Mouse (Mus musculus) embryonic facial prominence, embryonic 13.5 days (tissue): Measurements from ENCODE around the gene Top3a. TPM values are rescaled to one million over a fixed set of nuclear protein-coding genes. Genes with fewer than 3 reads are reported as not detected.
A peak's percentile ranks its signal among the peaks of the same experiment; 100 is the strongest.

Source experiments
- ATAC-seq: fragments of 200-750 bp; cut with Nextera tagmentation; 2 replicates; pipeline ENCODE4 v1.8.0; 2017; ENCODE audit warnings: low read depth; ENCODE audit not compliant: insufficient number of reproducible peaks, insufficient read depth, low FRiP score, low TSS enrichment
- H3K27ac ChIP-seq: fragments of 300-500 bp; sonication (generic); 2 replicates; pipeline ENCODE4 v1.5.1; 2015; ENCODE audit warnings: moderate library complexity, mild to moderate bottlenecking, inconsistent platforms
- H3K27me3 ChIP-seq: fragments of 300-500 bp; sonication (generic); 2 replicates; pipeline ENCODE4 v1.6.1; 2015; ENCODE audit warnings: mild to moderate bottlenecking, inconsistent platforms
- H3K36me3 ChIP-seq: fragments of 300-500 bp; sonication (generic); 2 replicates; pipeline ENCODE4 v1.6.1; 2015; ENCODE audit warnings: mild to moderate bottlenecking, inconsistent platforms
- H3K4me1 ChIP-seq: fragments of 300-500 bp; sonication (generic); 2 replicates; pipeline ENCODE4 v1.6.1; 2015; ENCODE audit warnings: inconsistent platforms
- H3K4me2 ChIP-seq: fragments of 300-500 bp; sonication (generic); 2 replicates; pipeline ENCODE4 v1.6.1; 2015; ENCODE audit warnings: moderate library complexity, mild to moderate bottlenecking, inconsistent platforms
- H3K4me3 ChIP-seq: fragments of 300-500 bp; sonication (generic); 2 replicates; pipeline ENCODE4 v1.5.1; 2015; ENCODE audit warnings: mild to moderate bottlenecking, inconsistent platforms
- H3K9ac ChIP-seq: fragments of 300-500 bp; sonication (generic); 2 replicates; pipeline ENCODE4 v1.6.1; 2015; ENCODE audit warnings: mild to moderate bottlenecking, inconsistent platforms
- H3K9me3 ChIP-seq: fragments of 300-500 bp; sonication (generic); 2 replicates; pipeline ENCODE4 v1.6.1; 2016; ENCODE audit warnings: inconsistent platforms
- WGBS: fragments of 180-500 bp; shearing (Covaris S2); methylation state at CpG from one replicate; pipeline ENCODE4 v1.1.7; 2015; ENCODE audit warnings: mixed read lengths; 5-methylcytosine and 5-hydroxymethylcytosine counted together
- polyA plus RNA-seq: library from polyadenylated mRNA; unstranded; fragments of >200 nt; fragmentation: Nextera tagmentation; extraction: Ambion mirVana; gene quantifications from 2 replicates; pipeline ENCODE4 v1.2.1, GENCODE M21; 2015

The Top3a gene
- polyA plus RNA-seq, 1 experiment from 2014 or later: 23.0 TPM

DNA sequence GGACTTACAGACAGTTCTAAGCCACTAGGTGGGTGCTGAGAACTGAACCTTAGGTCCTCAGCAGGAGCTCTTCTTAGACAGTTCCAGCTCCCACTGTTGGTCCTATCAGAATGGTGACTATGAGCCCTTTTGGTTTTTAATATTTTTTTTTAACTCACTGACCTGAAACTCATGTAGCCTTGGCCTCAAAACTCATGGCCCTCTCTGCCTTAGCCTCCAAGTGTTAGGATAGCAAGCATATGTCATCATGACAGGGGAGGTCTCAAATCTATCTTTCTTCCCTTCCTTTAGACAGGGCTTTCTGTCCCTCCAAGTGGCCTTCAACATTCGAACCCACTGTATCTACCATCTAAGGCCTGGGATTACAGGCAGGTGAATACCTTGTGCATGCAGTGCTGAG is 23.7 kb upstream of the Top3a start:
- Histone ChIP-seq H3K27me3 (no peaks in the 10 kb centered on the region), H3K9ac (no peak overlapping the region), H3K4me2 (no peak overlapping the region), H3K4me3 (no peak overlapping the region), H3K36me3 (peaks cover 60% of the 10 kb centered on the region), H3K9me3 (no peaks in the 10 kb centered on the region), H3K27ac (no peak overlapping the region), H3K4me1 (no peaks in the 10 kb centered on the region)
- 92% methylated on average over 1 of the region's 1 CpGs for WGBS
- ATAC-seq: no peak

DNA sequence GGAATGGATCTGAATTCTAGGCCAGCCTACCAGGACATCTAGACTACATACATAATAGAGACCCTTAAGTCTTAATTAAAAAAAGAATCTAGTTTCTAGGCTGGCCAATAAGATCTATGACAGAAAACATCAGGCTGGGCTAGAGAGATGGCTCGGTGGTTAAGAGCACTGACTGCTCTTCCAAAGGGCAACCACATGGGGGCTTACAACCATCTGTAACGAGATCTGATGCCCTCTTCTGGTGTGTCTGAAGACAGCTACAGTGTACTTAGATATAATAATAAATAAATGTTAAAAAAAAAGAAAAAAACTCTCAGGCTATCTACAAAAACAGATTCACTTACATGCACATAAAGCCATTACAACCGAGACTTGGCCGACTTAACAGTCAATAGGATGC is 22.8 kb upstream of the Top3a start:
- no peak for ATAC-seq
- Histone ChIP-seq H3K9ac (no peak overlapping the region), H3K4me1 (no peaks in the 10 kb centered on the region), H3K9me3 (no peaks in the 10 kb centered on the region), H3K27me3 (no peaks in the 10 kb centered on the region), H3K36me3 (peaks cover 60% of the 10 kb centered on the region), H3K4me2 (no peak overlapping the region), H3K4me3 (no peak overlapping the region), H3K27ac (no peak overlapping the region)
- WGBS: 83% methylated on average over 4 of the region's 4 CpGs

DNA sequence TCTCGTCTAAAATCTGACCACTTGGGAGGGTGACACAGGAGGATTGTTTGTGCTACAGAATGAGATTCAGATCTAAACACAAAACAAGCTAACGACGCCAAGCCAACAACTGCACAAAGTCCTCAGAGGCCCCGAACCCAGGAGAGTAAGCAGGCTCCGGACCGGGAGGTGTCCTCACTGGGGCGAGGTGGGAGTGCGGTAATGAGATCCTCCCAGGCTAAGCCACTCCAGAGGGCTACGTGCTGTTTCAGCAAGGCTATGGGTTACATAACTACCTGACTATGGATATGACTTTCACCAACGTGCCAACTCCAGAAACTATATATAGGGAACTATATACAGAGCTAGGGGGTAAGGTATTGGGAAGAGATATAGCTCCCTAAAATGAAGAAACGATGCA is 19.2 kb upstream of the Top3a start:
- H3K4me3 ChIP-seq: no peak overlapping the region
- H3K27ac ChIP-seq: no peak overlapping the region
- no peaks in the 10 kb centered on the region for H3K9me3 ChIP-seq
- H3K4me1 ChIP-seq: no peaks in the 10 kb centered on the region
- ATAC-seq: no peak
- H3K27me3 ChIP-seq: no peaks in the 10 kb centered on the region
- no peak overlapping the region for H3K9ac ChIP-seq
- H3K4me2 ChIP-seq: no peak overlapping the region
- H3K36me3 ChIP-seq: peaks cover 71% of the 10 kb centered on the region
- WGBS: 89% methylated on average over 11 of the region's 11 CpGs

DNA sequence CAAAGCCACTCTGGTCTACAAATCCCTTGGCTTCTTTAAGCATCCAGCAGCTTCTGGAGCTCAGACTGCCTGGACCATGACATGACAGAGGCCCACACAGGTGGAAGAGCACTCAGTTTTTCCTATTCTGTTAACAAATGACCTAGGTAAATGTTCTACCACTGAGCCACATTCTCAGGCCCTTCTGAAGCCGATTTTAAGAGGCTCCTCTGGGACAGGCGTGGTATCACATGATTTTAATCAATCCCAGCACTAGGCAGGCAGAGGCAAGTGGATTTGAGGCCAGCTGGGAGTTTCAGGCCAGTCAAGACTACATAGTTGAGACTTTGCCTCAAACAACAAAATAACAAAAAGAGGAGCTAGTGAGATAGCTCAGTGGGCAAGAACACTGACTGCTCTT is 13.3 kb upstream of the Top3a start:
- no peak overlapping the region for H3K27ac ChIP-seq
- no peaks in the 10 kb centered on the region for H3K9me3 ChIP-seq
- H3K27me3 ChIP-seq: no peaks in the 10 kb centered on the region
- no peak overlapping the region for H3K4me2 ChIP-seq
- H3K4me1 ChIP-seq: no peaks in the 10 kb centered on the region
- no peak overlapping the region for H3K9ac ChIP-seq
- H3K4me3 ChIP-seq: no peak overlapping the region
- peaks cover 84% of the 10 kb centered on the region for H3K36me3 ChIP-seq
- ATAC-seq: no peak
- WGBS: 28% methylated on average over 2 of the region's 2 CpGs

DNA sequence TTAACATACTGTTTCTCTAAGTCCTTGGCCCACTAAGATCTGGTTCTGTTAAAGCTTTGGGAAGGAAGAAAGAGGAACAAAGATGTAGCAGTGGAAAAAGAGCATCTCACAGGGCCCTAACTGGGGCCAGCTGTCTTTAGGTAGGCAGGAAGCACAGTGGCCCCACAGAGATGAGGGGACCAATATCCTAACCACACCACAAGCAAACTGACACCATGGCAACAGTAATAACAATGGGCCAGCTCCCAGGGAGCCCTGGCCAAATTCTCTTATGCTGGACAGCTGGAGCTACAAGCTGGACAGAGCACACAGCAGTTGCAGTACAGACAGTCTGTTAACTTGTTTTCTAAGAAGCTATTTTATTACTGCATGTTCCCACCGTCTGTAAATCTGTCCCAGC is 10.4 kb upstream of the Top3a start:
- Histone ChIP-seq H3K9me3 (no peaks in the 10 kb centered on the region), H3K27me3 (no peaks in the 10 kb centered on the region), H3K4me1 (no peaks in the 10 kb centered on the region; the same call in 1 of the 2 replicates), H3K9ac (0 out of 2 replicates have a peak overlapping the region, but pooled peaks have one; percentile 40), H3K4me3 (no peak overlapping the region), H3K36me3 (peaks cover 90% of the 10 kb centered on the region), H3K27ac (no peak overlapping the region), H3K4me2 (no peak overlapping the region)
- 65% methylated on average over 1 of the region's 1 CpGs for WGBS
- no peak for ATAC-seq

DNA sequence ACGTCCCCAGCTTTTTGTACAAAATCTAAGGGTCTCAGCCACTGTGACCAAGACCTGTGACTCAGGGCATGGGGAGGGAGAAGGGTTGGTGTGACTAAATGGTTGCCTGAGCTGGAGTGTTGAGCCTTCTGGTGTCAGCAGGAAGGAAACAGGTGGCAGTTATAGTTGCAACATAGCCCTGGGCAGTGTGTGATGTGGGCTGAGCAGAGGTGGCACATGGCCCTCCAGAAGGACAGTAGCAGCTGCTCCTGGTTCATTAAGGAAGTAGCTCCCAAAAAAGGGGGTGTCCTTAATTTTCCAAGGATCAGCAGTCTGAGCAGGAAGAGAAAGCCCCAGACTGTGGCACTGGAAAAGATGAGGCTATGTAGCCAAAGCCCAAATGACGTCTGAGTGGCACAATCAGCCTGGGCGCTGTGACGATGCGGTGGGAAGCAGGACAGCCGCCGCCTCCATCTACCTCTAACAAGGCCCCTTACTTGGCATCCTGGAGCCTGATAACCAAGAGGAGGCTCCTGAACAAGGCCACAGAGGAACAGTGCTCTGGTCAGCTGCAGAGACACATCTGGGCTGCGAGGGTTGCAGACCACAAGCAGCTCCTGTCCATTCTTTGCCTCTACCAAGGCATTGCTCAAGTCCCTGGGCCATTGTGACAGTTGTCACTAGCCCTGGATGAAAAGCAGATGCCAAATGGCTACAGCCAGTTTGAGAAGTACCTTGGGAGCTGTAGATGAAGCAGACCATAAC is 7.2 kb upstream of the Top3a start:
- H3K27ac ChIP-seq: no peak overlapping the region
- no peaks in the 10 kb centered on the region for H3K9me3 ChIP-seq
- peaks cover 95% of the 10 kb centered on the region for H3K36me3 ChIP-seq
- no peak overlapping the region for H3K4me3 ChIP-seq
- peaks cover 32% of the 10 kb centered on the region for H3K4me1 ChIP-seq
- 94% methylated on average over 8 of the region's 8 CpGs for WGBS
- ATAC-seq: no peak
- no peak overlapping the region for H3K9ac ChIP-seq
- H3K4me2 ChIP-seq: no peak overlapping the region
- no peaks in the 10 kb centered on the region for H3K27me3 ChIP-seq

DNA sequence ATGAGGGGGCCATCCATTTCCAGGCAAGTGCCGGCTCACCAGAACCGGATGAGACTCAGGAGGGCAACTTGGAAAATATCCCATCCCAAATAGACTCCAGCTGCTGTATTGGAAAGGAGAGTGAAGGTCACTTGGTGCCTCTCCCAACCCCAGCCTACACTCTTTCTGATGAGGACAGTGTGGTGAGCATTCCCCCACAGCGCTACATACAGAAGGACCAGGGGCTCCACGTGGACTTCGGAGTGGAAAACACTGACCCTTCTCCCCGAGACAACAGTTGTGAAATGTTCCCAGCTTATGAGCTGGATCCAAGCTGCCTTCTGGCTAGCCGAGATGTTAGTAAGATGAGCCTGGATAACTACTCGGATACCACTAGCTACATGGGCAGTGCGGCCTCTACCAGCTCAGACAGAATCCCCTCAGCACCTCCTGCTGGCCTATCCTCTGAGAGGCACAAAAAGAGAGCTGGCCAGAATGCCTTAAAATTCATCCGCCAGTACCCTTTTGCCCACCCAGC is 2.6 kb upstream of the Top3a start:
- Histone ChIP-seq H3K27ac (no peak overlapping the region), H3K4me3 (peak overlapping the region; percentile 18), H3K9me3 (no peaks in the 10 kb centered on the region), H3K27me3 (no peaks in the 10 kb centered on the region), H3K4me1 (peaks cover 64% of the 10 kb centered on the region), H3K9ac (peak overlapping the region; percentile 44; the same call in 1 of the 2 replicates), H3K36me3 (peaks cover 58% of the 10 kb centered on the region), H3K4me2 (peak overlapping the region; percentile 52)
- 91% methylated on average over 10 of the region's 10 CpGs for WGBS
- no peak for ATAC-seq

DNA sequence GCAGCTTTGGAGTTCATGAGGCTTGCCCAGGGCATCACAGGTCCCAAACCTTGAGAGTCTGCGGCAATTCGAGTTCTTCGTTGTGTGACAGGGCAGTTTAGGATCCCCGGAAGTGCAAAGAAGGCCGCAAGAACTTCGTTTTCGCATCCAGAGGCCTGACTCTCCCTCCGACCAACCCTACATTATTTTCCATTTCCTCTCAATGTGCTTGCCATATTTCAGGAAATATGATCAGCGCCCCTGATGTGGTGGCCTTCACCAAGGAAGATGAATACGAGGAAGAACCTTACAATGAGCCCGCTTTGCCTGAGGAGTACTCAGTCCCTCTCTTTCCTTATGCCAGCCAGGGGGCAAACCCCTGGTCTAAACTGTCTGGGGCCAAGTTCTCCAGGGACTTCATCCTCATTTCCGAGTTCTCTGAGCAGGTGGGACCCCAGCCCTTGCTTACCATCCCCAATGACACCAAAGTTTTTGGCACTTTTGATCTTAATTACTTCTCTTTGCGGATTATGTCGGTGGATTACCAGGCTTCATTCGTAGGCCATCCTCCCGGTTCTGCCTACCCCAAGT is 721 bp upstream of the Top3a start:
- peaks cover 40% of the 10 kb centered on the region for H3K36me3 ChIP-seq
- H3K27ac ChIP-seq: peak overlapping the region; percentile 92; the same call in 1 of the 2 replicates
- no peaks in the 10 kb centered on the region for H3K27me3 ChIP-seq
- H3K9ac ChIP-seq: peak overlapping the region; percentile 86
- no peaks in the 10 kb centered on the region for H3K9me3 ChIP-seq
- peak overlapping the region; percentile 73 for H3K4me2 ChIP-seq
- WGBS: 28% methylated on average over 16 of the region's 16 CpGs
- H3K4me1 ChIP-seq: peaks cover 67% of the 10 kb centered on the region
- H3K4me3 ChIP-seq: peak overlapping the region; percentile 64
- ATAC-seq: no peak

DNA sequence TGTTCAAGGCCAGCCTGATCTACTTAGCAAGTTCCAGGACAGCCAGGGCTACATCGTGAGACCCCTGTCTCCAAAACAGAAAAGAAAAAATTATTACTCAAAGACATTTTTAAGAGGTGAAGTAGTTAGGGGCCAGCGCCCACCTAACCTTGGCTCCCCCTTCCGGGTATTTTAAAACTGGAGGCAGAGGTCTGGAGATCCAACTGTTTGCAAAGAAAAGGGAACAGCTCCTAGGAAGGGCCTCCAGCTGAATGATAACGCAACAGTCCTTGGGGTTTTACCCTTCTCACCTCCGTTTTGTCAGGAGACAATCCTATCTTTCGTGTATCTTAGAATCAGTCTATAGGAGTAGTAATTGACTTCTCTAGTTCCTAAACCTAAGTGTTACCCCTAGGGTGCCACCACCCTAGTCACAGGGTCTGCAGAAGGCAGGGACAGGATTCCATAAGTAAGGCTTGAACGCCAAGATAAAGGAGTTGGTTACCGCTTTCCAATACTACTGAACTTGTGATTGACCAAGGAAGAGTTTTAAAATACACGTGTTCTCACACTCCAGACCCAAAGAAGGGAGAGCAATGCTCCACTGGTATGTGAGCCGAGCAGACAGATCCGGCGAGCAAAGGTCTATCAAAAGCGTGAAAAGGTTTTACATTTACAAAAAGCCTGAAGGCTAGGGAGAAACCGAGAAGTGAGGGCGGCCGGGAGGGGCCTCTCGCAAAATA is 897 bp downstream of the Top3a start:
- Histone ChIP-seq H3K9ac (peak overlapping the region; percentile 86), H3K4me3 (peak overlapping the region; percentile 64), H3K27me3 (no peaks in the 10 kb centered on the region), H3K36me3 (peaks cover 27% of the 10 kb centered on the region), H3K9me3 (no peaks in the 10 kb centered on the region), H3K27ac (peak overlapping the region; percentile 92), H3K4me2 (peak overlapping the region; percentile 73), H3K4me1 (peaks cover 54% of the 10 kb centered on the region)
- ATAC-seq: no peak
- 4% methylated on average over 17 of the region's 17 CpGs for WGBS

DNA sequence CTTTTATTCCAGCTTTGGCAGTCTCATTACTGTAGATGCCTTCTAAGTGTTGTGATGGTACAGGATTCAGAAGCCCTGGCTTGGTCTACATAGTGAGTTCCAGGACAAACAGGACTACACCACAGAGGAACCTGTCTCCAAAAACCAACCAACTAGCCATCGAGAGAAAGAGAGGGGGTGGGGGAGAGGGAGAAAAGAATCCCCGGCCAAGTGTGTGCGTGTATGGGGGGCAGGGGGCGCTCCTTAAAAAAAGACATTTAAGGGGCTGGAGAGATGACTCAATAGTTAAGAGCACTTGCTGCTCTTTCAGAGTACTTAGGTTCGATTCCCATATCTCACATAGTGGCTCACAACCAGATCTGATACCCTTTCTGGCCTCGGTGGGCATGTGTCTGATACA is 1.6 kb downstream of the Top3a start:
- 46% methylated on average over 6 of the region's 6 CpGs for WGBS

DNA sequence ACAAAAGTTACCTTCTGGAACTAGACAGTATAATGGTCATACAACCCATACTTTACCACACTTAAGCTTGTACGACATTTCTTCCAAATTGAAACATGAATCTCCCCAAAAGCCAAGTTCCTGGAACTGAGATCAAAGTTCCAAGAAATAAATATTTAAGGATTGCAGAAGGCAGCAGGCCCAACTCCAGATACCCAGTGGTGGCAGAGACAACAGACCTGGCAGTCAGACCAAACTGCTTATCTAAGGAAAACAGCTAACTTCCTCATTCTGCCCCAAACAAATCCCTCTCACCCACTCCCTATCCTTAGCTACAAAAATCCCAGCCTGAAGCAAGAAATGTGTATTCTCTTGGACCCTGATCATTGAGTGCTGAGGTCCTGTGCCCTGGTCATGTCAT is 2.3 kb downstream of the Top3a start:
- Histone ChIP-seq H3K27ac (no peak overlapping the region), H3K9me3 (no peaks in the 10 kb centered on the region), H3K36me3 (peaks cover 13% of the 10 kb centered on the region), H3K9ac (no peak overlapping the region; the same call in 1 of the 2 replicates), H3K4me1 (peaks cover 40% of the 10 kb centered on the region), H3K4me2 (peak overlapping the region; percentile 73), H3K27me3 (no peaks in the 10 kb centered on the region), H3K4me3 (peak overlapping the region; percentile 64; the same call in 1 of the 2 replicates)
- ATAC-seq: no peak
- 68% methylated on average over 1 of the region's 1 CpGs for WGBS

More for the DNA sequence above, 1.6 kb downstream of the Top3a start:
- peak overlapping the region; percentile 73 for H3K4me2 ChIP-seq
- H3K36me3 ChIP-seq: peaks cover 20% of the 10 kb centered on the region
- H3K9ac ChIP-seq: peak overlapping the region; percentile 86
- ATAC-seq: no peak
- no peaks in the 10 kb centered on the region for H3K9me3 ChIP-seq
- peak overlapping the region; percentile 64 for H3K4me3 ChIP-seq
- H3K27ac ChIP-seq: no peak overlapping the region
- H3K4me1 ChIP-seq: peaks cover 47% of the 10 kb centered on the region
- H3K27me3 ChIP-seq: no peaks in the 10 kb centered on the region
